Mouse (Mus musculus): ENCODE data around the gene Vmn2r3. TPM values are rescaled to one million over a fixed set of nuclear protein-coding genes. Genes with fewer than 3 reads are reported as not detected.
"Not testable (repeated sequence)": the region's sequence is repeated elsewhere in the genome, so short reads cannot be mapped to it uniquely, and the experiment has no call there.

Vmn2r3 gene
- total RNA-seq (2021): not detected
- long read RNA-seq, experiment 1: 0 reads
- long read RNA-seq, experiment 2: 0 reads

DNA sequence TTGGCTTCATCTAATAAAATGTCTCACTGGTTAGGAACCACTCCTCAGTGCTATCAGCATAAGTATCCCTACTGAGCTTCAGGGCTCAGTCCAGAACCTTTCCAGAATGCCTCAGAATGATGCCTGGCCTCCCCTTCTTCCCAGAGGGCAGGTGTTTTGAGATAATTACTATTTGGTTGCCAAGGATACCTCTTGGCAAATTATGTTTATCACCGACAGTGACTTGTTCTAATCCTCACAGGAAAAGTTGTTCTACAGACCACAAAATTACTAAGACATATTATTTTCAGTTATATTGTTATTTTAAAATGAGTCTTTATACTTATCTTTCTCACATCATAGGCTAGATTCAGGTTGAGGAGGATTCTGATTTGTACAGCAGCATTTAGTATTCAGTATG, at the start of gene Vmn2r3:
TSS of gene Vmn2r3 (minus strand) at position 101 of the 400 bp plus-strand sequence.
- DNase-seq (ENCODE audit: low spot score in 2 of 2): no peak

DNA sequence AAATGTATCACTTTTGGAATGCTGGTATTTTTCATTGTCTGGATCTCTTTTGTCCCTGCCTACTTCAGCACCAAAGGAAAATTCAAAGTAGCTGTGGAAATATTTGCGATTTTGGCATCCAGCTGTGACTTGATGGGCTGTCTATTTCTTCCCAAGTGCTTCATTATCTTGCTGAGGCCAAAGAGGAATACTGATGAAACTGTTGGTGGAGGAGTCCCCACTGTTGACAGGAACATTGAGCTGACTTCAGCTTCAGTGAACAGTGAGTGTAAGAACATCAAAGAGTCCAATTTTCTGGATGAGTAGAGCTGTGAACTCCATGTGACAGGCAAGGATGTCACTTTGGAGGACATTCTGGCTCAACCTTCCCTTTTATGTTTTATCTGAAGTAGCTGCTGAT, 43.0 kb upstream of the Vmn2r3 start:
- no peak for DNase-seq (ENCODE audit: low spot score in 2 of 2)

DNA sequence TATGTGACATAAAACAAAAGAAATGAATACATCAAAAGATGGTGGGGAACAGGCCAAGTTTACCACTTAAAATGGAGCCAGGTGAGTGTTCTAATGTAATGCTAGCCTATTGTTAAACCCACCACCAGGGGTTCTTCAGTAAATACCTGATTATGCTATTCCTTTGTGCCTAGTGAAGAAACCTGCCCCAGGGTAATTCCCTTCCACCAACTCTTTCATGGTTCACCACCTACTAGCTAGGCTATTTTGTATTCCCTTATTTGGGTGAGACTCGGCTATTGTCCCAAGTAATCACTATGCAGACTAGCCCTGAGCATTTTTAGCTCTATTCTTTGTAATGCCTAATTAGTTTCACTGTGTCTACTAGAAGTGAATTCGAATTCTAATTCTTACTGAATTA, 32.3 kb upstream of the Vmn2r3 start:
- no peak for DNase-seq (ENCODE audit: low spot score in 2 of 2)

DNA sequence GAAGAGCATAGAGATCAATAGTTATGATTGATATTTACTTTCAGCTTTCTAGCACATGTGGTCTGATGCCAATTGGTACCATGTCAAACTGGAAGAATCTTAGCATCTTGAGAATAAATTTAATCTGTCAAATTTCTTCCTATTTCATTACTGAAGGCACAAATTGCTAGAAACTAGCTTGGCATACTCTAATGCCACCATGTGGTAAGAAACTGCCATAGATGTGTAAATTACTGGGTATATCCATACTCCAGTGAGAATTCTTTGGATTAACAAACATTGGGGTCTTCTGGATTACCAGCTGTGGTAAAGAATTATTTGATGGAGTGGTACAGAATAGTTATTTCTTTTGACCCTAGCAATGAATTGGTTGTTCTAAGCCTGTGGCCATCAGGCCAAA, 17.3 kb upstream of the Vmn2r3 start:
- DNase-seq (ENCODE audit: low spot score in 2 of 2): no peak

DNA sequence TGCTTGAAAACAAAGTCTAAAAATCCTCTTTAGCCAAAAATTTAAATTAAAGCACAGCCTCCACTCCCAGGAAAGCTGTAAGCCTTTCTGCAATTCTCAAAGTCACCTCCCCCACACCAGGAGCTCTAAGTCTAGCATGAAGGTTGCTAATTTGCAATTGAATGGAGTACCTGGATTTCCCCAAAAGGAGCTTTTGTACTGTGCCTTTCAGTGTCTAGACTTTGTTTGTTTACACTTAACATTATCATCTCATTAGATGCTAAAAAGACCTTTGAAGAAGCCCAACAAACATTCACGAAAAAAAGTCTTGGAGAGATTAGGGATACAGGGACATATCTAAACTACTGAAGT, 23.8 kb downstream of the Vmn2r3 start:
- DNase-seq (ENCODE audit: low spot score in 2 of 2): no peak

DNA sequence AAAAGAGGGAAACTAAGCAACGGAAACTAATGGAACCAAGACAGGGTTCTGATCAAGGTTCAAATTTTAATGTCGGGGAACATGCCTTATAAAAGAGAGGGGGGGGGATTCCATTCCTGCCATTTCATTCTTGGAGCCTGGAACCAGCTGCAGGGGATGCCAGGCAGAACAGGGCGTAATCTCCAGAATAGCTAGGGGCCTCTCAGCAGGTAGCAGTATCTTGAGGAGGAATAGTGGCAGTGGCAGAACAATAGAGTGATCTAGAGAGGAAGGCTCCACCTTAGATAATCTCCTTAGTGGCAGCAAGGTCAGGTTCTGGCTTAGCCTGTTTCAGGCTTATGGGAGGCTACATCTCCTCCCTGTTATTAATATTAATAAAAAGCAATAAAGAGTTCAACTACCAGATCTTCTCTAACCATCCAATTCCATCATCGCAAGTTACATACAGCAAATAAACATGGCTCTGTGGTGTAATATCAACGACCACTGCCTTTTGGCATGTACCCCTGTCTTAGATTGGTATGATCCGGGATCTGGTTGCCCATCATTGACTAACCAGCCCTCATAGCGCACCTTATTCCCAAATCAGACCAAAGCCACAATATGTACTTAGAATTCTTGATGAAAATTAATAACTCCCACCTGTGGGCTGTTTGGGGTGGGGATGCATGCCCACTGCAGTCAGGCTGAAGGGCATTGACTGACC, 24.3 kb downstream of the Vmn2r3 start:
- not testable (repeated sequence) for DNase-seq (ENCODE audit: low spot score in 2 of 2)

DNA sequence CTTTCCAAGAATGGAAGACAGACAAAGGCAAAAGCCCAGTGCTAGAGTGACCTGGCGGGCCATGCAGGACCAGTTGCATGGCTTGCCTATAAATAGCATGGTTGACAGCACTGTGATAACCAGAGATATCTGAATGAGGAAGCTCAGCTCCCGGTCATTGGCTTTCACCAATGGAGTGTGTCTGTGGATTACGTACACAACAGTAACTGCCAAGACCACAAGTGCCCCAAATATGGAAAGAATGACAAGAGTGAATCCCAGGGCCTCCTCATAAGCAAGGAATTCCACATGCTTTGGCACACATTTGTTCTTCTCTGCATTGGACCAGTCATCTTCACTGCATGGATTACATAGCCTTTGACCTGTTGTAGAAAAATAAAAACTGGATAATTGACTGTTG, 29.9 kb downstream of the Vmn2r3 start:
- no peak for DNase-seq (ENCODE audit: low spot score in 2 of 2)

DNA sequence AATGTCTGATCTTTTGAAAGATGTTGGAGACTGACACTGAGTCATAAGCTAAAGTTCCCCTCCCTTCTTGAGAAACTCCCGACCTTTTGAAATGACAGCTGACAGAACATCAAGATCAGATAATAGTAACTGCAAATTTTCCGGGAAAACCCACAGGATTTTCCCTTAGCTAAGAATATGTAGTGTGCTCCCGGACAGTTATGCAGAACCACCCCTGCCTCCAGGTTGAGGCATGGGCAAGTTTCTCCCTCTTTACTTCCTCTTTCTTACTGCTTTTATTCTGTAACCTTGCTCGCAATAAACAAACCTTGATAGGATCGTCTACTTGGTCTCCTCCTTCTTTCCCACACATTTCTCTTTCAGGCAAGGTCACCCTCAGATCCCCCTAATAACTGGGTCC, 37.9 kb downstream of the Vmn2r3 start:
- DNase-seq (ENCODE audit: low spot score in 2 of 2): no peak

DNA sequence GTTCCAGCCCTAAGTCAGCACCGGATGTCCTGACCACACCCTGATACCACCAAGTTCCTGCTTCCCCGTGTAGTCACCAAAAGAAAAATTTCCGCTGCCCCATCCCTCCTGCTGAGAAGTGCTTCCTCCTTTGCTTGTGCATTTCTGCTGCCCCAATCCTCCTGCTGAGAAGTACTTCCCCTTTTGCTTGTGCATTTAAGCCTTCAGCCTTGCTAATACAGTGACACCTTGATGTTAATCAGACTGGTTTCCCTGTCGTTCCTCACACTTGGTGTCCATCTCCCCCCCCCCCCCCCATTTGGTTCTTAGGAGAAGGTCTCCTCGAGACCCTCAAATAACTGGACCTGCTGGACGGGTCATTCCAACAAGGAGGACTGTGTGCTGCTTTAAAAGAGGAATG, 39.0 kb downstream of the Vmn2r3 start:
- not testable (repeated sequence) for DNase-seq (ENCODE audit: low spot score in 2 of 2)

DNA sequence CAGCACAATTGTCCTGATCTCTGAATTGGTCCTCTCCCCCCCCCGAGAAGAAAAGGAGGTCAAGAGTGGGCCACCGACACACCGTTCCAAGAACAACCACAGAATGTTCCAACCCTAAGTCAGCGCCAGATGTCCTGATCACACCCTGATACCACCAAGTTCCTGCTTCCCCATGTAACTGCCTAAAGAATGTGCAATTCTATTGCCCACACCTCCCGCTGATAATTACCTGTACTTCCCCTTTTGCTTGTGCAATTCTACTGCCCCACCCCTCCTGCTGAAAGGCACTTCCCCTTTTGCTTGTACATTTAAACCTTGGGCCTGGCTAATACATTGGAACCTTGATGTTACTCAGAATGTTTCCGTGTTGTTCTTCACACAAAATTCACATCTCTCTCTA, 54.0 kb downstream of the Vmn2r3 start:
- DNase-seq (ENCODE audit: low spot score in 2 of 2): not testable (repeated sequence)

DNA sequence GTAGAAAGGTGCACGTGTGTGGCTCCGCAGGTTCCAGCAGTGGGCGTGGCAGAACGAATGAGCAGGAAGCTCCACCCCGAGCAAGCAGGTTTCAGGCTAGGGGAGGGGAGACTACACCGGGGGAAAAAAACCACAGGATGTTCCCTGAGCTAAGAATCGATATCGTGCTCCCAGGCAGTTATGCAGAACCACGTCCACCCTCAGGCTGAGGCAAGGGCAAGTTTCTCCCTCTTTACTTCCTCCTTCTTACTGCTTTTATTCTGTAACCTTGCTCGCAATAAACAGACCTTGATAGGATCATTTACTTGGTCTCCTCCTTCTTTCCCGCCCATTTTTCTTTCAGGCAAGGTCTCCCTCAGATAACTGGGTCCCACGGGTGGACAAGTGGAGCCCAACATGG, 55.9 kb downstream of the Vmn2r3 start:
- DNase-seq (ENCODE audit: low spot score in 2 of 2): not testable (repeated sequence)

DNA sequence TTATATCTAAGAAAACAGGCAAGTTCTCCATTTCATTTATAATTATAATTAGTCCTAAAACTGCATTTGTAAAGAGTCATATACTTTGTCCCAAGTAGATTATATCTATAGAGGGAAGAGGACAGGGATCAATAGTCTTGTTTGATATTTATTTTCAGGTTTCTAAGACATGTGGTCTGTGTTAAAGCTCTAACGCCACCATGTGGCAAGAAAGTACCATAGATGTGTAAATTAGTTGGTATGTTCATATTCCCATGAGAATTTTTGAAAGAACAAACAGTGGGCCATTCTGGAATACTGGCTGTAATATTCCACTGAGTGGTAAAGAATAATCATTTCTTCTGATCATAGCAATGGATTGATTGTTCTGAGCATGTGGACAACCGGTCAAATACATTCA, 62.3 kb downstream of the Vmn2r3 start:
- DNase-seq (ENCODE audit: low spot score in 2 of 2): no peak

Other genes with a start within 250 kb of the Vmn2r3 start
- gene Vmn2r1, start 208.2 kb downstream of the Vmn2r3 start, total RNA-seq (2021): under 1 TPM; 0.10 to 0.22 TPM
- gene Vmn2r2, start 147.8 kb downstream of the Vmn2r3 start, total RNA-seq (2021): not detected
- not detected for gene Vmn2r4, start 125.7 kb upstream of the Vmn2r3 start, total RNA-seq (2021)
- gene Vmn2r5, start 220.1 kb upstream of the Vmn2r3 start, total RNA-seq (2021): not detected

Data from adrenal gland, adult 18-20 months (tissue).